Mouse (Mus musculus) c-Kit-positive CD71-negative TER-119-negative erythroid progenitor cells, embryonic 14.5 days (primary cell): ENCODE results near the gene Gda.

Experiments
- DNase-seq: peaks from one replicate; pipeline ENCODE4 v3.0.0-alpha.2; 2013; ENCODE audit warnings: low read depth

Gene Gda

DNA sequence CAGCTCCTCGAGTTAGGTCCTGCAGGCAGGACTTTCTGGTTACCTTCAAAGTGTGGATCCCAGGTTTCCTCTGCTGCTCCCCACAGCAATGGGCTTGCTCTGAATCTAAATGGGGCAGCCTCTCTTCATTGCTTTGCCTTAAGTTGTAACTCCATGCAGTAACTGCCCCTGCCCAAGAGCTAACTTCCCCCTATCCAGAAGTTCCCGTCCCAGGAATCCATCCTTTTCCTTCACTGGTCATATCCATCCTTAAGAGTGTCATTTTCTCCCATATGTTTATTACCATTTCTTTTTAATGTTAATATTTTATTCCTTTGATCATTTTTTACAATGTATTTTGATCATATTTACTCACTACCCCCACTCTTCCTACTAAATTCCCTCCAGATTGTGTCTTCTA is at the start of gene Gda:
Gene Gda, minus strand, starts transcription at position 101 of the 400 bp plus-strand sequence.
- no peak for DNase-seq

DNA sequence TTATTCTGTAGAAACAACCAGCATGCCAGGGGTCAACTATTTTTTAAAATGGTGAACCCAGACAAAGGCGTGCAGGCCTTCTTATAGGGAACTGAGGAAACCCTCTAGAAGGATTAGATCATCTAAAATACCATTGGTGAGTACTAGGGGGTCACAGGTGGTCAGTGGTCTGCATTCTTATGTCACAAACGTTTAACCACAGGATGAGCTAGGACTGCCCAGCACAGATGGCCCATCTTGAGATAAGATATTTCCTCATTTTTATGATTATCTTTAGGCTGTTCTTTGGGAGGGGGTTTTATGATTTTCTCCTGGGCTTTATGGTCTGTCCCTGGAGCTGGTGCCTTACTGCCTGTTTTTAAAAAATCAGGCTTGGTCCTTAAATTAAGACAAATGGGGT is 47.0 kb upstream of the Gda start:
- no peak for DNase-seq

DNA sequence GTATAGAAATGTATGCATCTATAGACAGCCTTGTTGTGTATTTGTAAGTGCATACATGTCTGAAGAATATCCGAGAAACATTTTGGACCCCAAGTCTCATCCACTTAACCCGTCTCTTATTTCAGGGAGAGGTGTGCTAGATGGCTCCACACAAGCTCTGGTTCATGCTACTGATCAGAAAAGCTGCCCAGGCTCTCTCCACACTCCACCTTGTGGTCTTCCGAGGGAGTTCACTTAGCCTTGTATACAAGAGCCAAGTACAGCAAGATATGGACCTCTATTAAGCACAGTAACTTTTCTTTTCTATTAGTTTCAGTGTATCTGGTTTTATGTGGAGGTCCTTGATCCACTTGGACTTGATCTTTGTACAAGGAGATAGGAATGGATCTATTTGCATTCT is 36.9 kb upstream of the Gda start:
- peak; percentile 12 for DNase-seq

DNA sequence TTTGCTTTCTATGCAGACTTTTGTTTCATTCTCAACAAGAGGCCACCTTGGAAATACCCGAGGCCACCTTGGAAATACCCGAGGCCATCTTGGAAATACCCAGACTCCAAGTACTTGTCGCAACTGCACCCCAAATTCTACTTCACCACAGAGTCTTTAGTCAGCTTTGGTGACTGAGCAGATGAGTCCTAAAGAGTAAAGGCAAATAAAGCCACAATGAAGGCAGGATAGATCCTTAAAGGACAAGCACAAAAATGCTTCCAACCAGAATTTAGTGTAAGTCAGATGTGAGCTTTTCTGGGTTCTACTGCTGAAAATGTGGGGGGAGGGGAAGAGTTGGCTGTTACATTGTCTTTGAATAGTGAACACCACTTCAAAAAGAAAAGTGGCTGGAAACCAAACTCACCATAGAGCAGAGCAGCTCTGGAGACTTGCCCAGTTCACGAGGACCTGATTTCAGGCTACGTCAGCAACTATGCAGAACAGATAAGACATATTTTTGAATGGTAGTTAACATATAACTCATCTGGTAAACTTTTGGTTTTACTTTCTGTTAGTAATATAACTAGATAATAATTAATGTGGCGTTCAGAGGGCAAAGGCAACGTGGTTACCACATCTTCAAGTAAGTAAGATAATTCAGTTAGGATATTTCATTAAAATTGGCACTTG is 34.5 kb upstream of the Gda start:
- DNase-seq = no peak

DNA sequence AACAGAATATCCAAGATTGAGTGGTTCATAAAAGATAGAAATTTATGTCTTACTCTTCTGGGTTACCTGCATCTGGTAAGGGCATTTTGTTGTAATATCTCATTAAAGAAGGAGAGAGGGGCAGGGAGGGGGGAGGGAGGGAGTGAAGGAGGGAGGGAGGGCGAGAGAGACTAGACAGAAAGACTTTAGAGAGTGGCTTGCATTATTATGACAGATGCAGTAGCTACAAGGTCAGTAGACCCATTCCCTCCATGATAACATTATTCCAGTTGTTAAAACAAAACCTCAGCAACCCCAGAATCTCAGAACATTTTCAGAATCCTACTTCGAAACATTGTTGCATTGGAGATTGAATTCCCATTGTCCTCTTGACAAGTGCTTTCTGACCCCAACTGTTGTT is 33.9 kb upstream of the Gda start:
- no peak for DNase-seq

DNA sequence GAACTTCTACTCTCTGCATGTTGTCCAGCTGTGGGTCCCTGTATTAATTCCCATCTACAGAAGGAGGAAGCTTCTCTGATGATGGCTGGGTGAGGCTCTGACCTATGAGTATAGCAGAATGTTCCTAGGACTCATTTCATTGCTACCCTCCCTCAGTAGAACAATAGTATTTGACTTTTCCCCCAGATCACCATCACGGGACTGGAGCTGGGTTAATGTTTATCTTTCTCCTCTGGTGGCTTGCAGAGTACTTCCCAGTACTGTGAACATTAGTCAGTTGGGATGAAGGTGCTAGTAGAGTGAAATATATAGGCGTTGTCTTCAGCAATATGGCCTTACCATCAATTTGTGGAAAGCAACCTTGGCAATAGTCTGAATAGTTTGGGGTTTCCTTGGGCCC is 31.5 kb upstream of the Gda start:
- no peak for DNase-seq

DNA sequence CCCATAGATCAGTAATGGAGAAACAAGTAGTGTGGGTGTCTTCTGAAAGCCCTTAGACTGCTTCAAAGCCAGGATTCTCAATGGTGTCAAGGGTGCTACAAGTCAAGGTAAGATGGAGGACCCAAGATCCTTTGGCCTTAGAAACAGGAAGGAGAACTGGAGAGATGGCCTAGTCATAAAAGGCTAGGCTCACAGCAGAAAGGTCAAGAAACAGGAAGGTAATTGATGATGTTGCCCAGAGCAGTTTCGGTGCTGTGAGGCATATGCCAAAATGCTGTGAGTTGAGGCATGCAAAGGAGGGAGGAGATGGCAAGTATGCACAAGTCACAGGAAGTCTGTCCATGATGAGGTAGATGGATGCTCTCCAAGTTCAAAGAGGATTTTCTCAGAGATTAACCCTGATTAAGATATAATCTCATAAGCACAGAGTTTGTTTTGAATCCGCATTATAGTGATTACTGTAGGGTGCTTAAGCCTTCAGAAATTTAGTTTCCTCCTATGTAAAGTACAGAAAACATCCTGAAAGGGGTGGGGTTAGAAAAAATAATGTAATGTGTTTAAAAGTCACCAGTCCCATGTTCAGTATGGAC is 26.2 kb upstream of the Gda start:
- DNase-seq = no peak

DNA sequence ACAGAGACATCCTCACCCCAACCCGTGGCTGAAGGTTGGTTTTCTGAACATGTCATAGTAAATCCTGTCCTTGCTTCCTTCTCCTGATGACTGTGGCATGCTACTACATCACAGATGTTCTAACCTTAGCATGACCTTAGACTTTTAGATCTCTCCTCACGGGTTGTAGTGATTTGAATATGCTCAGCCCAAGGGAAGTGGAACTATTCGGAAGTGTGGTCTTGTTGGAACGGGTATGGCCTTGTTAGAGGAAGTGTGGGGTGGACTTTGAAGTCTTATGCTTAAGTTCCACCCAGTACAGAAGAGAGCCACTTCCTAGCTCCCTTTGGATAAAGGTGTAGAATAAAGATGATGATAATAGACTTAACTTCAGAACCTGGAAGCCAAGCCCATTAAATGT is 22.6 kb upstream of the Gda start:
- no peak for DNase-seq

DNA sequence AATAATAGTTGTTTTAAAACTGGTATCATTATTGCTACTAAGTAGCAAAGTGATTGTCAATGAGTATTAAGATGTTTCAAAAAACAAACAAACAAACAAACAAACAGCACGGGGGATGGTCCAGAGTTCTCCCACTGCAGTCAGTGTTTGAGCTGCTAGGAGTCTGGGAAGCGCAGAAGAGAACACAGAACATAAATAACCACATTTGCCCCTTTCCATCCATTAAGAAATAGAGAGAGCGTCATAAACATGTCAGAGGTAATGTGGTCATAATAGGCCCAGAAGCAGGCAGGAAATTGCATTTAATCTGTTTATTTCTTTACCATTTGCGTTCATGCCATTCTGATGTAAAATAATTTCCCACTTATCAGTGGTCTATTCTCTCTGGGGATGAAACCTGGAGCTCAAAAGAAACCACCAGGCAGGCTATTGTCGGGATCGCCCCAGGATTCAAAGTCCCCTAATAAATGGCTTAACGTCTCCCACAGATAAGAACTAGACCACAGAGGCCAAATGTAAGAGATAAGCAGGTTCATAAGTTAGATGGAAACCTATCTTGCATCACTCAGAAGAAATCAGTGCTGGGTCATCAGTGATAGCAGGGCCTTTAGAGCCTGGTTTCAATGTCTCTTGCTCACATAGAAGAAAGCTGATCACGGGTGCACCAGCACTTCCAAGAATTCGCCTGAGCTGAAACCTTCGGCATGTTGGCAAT is 20.7 kb upstream of the Gda start:
- no peak for DNase-seq

DNA sequence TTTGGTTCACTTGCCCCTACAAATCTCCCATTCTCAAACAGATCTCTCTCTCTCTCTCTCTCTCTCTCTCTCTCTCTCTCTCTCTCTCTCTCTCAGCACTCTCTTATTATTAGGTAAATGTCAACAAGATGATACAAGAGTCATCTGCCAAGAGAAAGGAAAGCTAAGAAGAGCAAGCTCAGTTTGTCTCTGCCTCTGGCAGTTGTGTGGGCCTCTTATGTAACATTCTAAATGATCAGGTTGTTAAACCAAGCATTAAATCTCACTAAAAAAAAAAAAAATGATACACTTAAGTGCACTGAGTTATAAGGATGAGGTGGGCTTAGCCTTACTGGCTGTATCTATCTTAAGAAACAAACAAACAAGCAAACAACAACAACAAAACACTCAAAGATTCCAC is 18.1 kb upstream of the Gda start:
- no peak for DNase-seq

DNA sequence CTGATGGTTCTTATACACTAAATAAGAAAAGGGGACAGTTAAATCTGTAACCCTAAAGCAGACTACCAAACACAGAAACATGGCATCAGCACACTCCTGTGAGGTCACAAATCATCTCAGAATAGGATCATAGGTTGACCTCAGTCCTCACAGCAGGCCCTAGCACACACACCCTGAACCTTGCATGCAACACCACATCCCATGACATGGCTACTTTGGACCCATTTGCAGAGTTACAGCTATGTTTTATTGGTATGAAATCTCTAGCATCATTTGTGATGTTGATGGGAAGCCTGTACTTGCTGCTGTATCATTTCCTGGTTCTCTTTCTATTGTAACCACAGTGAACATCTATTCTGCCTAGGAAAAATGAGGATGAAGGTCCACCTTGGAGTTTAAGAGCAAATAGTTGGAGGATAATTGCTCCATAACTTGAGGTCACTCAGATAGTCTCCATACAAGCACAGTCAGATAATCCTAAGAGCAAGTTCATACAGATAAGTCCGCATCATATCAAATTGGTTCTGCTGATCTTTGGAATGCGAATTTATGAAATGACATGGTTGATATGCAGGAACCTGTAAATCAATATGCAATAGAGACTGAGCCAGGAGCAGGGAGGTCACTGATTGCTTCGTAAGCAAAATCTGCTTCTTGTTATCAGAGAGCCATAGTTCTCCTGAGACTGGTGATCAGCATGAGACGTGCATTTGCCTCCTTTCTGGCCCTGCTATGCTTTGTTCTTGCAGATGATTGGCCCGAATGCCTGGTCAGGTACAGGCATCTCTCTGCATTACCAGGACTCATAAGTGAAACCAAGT is 14.1 kb upstream of the Gda start:
- no peak for DNase-seq

DNA sequence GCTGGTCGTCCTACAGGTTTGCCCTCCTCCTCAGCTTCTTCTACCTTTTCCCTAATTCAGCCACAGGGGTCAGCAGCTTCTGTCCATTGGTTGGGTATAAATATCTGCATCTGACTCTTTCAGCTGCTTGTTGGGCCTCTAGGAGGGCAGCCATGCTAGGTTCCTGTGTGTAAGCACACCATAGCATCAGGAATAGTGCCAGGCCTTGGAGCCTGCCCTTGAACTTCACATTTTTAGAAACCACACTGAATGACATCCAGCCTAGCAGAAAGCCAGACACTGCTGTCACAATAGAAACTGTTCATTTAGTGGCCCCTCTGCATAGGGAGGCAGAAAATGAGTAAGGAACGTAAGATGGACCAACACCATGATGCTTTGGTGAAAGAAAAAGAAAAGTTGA is 8.9 kb upstream of the Gda start:
- no peak for DNase-seq

DNA sequence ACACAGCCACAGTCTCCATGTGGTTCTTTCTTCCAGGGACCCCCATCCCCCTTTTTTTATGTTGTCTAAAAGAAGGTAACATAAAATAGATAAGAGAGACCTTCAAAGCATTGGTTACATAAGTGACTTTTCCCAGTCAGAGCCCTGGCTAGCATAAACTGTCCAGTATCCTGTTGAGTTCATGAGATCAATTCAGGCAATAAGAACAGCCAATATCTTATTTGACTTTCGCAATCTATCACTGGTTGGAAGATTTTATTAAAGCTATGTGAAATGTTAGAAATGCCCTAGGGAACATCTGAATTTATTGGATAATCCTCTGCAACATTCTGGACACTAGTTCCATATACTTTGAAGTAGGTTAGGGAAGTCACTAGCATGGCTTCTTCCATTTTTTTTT is 7.8 kb upstream of the Gda start:
- no peak for DNase-seq

DNA sequence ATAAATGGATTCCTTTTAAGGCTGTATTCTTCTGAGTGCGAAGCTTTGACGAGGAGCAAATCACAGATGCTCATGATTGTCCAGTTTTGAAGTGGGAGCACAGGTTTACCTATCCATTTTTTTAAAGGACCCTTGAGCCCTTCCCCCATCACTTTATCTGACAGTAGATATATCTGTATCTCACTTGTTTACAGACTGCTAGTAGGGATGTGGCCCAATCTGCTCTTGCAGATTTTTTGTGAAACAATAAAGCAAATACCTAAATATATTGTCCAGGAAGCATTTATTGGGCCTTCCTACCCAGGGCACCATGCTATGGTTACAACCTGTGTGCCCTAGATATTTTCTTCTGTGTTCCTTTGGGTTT is 6.8 kb upstream of the Gda start:
- DNase-seq = no peak

DNA sequence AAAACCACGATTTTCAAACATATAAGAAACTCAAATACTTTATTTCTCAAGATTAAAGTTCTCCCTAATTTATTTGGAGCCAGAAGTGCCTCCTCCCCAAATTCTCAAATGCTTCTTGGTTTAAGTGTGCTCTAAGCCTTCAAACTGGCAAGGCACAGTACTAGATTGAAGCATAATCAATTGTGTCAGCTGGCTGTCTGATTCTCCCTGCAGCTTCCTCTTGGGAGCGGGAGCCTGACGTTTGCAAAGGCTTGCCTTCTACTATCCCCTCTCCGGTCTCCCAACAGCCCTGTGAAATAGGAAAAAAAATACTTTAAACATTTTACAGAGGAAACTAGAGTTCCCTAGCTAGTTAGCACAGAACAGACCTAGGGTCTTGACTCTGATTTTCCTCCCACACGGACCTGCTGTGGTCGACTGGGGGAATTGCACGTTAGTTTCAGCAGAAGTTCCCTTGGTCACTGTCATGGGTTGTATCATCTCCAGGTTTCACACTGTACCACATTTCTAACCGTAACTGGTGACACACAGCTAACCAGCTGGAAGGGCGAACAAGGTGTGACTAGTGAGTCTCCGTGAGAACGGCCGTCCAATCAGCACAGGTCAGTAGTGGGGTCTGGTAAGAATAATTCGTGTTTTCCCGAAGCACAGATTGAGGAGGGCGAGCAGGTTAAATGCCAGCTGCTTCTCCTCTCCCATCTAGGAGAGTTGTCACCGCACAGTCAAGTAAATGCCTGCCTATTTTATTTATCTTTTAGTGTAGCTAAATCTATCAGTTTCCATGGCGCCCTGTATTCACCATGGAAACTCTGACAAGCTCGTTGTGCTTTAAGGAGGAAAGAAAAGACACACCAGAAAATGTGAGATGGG is 6.2 kb upstream of the Gda start:
- no peak for DNase-seq

DNA sequence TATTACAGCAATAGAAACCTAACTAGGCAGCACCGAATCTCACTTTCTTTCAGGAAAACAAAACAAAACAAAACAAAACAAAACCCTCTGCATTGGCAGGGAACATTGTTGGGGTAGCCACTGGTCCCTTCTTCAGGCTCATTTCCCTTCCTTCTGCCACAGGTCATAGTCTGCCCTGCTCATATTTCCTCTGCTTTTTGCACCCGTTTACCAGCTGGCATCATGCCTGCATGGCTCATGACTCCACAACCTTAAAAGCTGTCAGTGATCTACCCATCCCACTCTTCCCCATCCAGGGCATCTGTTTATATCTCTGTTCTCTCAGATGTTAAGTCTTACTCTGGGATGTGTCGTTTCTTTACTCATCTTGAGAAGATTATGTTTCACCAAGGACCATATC is 5.3 kb upstream of the Gda start:
- no peak for DNase-seq

DNA sequence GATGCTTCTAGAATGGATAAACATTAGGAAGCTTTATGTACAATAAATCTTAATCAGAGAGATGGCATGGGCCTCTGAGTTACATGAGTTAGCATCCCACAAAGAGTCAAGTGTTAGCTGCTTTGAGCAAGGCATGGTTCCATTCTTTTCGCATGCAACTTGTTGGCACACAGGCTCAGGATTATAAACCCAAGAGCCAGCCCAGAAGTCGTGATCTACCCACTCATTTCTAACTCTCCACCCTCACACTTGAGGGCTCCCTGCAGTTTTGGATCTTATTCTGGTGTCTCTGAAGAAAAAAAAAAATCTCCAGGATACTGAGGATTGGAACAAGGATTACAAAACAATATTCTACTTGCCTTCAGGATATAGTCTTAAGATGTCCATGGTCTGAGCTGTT is 4.5 kb upstream of the Gda start:
- no peak for DNase-seq

DNA sequence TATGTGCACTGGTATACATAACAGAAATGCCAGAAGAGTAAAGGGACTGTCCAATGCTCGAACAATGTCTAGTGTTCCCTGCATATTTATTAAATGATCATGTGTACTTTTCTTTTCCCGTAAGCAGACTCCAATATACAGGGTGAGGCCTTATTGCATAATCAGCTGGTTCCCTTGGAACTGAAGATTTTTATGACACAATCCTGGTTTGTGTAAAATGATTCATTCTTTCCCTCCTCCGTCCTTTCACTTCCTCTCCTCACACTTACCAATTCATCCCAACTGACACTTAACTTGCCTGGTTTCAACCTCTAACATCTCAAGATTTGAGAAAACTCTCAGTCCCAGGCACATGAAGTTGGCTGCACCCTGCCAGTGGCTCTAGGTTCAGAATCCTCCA is 3.5 kb upstream of the Gda start:
- DNase-seq = no peak

DNA sequence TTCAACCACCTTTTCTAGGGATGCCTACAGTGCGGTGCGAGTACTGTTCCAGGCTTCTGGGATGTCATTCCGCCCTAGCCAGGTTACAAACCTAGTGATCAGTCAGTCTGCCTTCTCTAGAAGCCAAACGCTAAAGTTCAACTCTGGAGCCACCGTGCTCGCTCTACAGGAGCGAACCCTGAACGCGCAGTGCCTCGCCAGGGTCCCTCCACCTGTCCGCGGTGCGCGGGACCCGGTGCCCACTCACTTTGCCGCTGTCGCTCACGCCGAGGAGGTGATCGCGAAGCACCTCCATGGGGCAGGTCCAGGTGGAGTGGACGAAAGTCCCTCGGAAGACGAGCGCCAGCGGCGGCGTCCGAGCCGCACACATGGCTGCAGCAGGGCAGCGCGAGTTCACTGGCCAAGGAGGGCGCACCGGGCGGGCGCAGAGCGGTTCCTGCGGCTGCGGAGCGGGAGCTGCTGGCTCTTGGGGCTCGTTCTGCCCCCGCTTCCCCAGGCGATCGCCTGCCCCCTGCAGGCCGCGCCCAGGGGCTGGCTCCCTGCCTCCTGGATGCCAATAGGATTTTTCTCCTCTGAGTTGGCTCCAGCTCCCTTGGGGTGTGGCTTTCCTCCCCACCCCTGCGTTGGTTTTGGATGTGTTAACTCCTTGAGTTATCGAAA is 994 bp downstream of the Gda start:
- DNase-seq = peak; percentile 32

DNA sequence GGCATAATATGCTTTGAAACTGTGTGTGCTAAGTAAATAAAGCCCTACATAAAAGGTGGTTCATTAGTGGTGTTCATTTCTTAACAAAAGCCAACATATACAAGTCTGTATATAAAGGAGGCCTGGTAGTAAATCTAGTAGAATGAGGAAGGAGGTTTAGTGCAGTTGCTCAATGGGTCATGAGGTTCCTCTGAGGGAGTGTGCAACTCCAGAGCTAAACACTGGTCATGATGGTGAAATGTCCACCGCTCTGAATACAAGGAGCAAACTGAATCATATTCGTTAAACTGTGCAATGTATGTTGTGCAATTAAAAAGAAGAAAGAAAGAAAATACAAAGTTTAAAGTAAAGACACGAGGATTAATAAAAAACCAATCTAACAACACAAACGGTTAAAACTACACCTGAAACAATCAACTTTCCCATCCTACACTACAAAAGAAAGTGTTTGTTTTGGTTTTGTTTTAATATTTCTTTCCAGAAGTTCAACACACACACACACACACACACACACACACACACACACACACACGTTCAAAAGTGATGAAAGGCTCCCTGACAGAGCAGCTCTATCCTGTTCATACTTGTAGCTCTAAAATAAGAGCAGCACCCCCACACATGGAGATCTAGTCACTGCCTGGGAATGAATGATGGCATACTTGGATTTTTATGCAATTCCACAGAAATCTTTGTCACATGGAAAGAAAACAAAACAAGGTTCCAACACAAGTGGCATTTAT is 11.9 kb downstream of the Gda start:
- DNase-seq = no peak

DNA sequence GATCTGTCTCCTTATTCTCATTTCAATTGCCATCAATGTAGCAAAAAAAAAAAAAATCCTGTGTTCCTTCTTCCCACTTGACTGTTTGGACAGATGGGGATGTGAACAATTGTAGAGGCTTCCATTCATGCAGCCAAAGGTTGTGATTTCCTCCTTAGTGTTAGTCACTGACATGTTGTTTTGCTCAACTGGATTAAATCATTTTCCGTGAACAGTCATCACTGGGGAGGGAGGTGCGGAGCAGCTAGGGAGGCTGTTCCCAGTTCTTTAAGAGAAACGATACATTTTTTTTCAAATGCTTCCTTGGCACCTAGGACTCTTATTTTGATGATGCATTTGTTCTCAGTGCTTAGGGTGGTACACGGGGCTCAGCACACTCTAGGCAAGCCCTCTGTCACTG is 15.8 kb downstream of the Gda start:
- no peak for DNase-seq
